Mouse (Mus musculus) Muller cell, postnatal 12 days (primary cell): ENCODE measurements around the gene Pop7.

Experiments used
- DNase-seq: peaks from one replicate; pipeline ENCODE4 v3.0.0-alpha.2; 2015; ENCODE audit errors: inconsistent ontology term

The Pop7 gene

DNA sequence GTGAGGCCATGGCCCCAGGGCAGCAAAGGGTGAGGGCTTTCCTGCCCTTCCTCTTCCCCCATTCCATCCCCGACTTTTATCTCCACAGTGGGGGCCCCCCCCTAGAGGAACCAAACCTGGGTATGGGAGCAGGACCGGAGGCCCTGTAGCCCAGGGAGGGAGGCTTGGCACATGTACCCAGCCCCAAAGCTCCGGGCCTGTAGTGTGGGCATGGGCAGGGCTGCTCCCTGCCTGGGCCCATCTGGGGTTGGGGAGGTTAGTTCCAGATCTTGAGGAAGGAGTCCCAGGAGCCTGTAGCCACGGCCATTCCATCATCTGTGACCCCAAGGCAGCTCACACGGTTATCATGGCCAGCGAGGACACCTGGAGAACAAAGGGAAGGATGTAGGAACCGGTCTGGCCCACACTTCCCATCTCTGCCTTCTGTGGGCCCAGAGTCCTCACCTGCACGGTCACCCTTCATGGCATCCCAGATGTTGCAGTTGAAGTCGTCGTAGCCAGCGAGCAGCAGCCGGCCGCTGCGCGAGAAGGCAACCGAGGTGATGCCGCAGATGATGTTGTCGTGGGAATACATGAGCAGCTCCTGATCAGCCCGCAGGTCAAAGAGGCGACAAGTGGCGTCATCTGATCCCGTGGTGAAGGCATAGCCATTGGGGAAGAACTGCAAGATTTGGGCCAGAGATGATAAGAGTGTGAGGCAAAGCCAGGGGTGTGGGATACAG lies 26.1 kb upstream of the Pop7 start:
- DNase-seq, result no peak

DNA sequence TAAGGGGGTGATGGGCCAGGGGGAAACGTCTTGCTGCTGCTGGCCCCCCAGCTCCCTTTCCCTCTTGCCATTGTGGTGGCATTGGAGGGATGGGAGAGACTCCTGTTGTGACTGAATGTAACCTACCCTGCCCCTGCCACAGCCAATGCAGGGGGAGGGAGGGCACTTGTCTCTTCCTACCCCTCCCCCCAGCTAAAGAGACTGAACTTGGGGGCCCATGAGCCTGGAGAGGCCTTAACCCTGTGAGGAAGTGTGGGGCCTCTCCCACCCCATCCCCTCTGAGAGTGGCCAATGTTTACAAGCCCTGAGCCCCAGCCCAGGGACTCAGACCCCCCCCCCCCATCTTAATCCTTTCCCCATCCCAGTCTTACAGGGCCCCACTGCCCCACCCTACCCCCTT lies 25.1 kb upstream of the Pop7 start:
- DNase-seq, result no peak

DNA sequence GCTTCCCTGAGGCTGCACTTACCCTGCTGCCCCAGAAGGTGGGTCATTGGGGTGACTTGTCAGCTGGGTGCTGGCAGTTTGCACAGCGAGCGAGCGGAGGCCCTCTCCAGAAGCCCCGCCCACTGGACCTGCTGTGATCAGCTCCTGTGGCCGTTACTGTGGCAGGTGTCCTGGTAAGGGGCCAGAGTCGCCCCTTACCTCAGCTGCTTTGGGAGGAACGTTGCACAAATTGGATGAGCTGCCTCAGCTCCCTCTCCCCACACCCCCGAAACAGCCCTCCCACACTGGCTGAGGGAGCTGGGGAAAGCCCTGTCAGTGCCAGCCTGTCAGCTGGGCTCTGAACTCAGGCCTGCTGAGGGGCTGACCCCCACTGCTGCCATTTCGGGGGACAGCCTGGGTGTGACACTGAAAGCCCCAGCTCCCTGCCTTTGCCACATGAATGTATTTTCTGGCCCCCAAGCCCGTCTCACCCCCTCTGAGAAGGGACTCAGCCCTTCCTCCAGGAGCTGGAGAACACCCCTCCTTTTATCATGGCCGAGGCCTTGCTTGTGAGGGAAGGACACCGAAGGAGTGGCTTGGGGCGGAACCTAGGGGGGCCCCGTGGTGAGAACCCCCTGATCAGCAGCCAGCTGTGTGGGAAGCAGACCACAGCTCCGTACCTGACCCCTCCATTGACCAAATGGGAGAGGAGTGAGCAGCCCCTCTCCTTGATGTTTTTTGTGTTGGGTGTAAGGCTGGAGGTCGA lies 24.0 kb upstream of the Pop7 start:
- peak; percentile 62 for DNase-seq

DNA sequence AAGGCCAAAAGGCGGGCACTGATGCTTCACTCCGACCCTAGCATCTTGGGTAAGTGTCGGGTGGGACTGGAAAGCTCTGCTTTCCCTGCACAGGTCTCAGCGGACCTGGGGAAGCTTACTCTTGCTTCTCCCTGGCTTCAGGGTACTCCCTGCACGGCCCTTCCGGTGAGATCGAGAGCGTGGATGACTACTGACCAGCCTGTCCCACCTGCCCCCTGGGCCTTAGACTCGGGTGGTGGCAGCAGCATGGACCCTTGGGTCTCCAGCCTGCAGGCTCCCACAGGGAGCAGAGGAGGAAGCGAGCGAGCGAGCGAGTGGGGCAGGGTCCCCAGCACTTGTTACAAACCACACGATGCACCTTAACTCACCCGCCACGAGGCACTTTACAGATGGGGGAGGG lies 23.2 kb upstream of the Pop7 start:
- no peak for DNase-seq

- DNase-seq, result no peak
These were observed 22.4 kb upstream of the Pop7 start for GRCm38 (mm10) chr5:137524671-137525070.

- no peak for DNase-seq
These were observed 21.9 kb upstream of the Pop7 start for GRCm38 (mm10) chr5:137524251-137524515.

- DNase-seq, result no peak
These were observed 21.3 kb upstream of the Pop7 start for GRCm38 (mm10) chr5:137523396-137524250.

- no peak for DNase-seq
These were observed 20.4 kb upstream of the Pop7 start for GRCm38 (mm10) chr5:137522711-137523110.

- DNase-seq, result no peak
These were observed 19.5 kb upstream of the Pop7 start for GRCm38 (mm10) chr5:137521861-137522260.

GRCm38 (mm10) chr5:137519691-137520550 lies 17.6 kb upstream of the Pop7 start:
- DNase-seq, result no peak

DNA sequence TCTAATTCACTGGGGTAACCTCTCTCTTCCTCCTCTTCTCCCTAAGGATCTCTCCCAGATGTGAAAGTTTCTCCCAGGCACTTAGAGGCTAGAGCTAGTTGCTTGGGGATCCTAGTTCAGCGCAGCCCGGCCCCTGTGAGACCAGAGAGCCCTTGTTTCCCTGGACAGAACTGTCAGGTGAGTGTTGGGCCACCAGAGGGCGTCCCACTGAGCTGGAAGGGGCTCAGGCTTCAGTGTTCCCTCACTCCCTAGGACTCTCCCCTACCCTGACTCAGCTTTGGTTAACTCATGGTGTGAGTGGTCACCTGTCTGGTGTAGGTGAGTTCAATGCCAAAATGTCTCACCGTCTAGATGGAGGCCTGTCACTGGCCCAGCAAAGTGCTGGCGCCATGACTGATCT lies 16.1 kb upstream of the Pop7 start, which contains the start of gene Gigyf1:
Gigyf1 (plus strand) TSS at position 113 of the 400 bp plus-strand sequence.
- no peak for DNase-seq

DNA sequence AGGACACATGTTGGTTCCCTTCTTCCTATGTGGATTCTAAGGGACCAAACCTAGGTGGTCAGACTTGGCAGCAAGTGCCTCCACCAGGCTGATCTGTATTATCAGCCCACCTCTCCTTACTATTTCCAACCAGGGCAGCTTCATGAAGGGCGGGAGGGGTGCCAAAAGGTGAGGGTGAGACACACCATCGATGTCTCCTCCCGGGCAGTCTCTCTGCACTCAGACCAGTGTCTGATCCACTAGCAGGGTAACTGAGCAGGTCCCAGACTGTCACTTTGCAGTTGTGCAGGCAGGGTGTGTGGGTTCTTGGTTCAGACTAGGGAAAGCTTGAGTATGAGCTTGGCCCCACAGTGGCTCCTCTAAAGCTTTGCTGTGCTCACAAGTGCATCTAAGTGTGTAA lies 12.5 kb upstream of the Pop7 start:
- no peak for DNase-seq

DNA sequence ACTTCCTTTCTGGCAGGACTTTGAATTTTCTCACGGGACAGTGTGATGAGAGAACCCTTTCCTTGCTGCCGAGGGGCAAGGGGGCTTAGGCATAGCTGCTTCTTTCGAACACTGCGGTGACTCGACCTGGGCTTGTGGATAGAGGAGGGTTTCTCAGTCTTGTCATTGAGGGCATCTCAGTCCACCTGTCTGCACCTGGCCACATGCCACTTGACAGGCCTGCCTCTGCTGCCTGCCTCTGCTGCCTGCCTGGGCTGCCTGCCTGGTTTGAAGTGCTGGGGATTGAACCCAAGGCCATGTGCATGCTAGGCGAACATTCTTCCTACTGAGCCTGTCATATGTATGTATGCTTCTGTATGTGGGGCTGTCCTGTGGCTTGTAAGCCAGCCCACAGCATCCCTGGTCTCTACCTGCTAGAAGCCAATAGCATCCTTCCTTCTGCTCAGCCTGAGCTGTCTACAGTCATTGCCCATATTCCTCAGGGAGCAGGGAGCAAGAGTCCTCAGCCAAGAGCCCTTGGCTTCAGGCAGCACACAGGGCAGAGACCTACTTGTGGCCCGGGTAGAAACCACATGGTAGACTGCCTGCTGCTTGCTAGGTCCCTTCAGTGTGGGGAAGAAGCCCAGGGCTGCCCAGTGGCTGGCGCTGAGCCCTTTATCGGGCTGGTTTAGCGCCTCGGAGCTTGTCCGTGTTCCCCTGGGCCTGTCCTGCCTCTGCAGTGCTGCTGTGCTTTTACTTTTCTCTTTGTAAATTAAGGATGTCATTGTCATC lies 11.8 kb upstream of the Pop7 start:
- DNase-seq, result no peak

DNA sequence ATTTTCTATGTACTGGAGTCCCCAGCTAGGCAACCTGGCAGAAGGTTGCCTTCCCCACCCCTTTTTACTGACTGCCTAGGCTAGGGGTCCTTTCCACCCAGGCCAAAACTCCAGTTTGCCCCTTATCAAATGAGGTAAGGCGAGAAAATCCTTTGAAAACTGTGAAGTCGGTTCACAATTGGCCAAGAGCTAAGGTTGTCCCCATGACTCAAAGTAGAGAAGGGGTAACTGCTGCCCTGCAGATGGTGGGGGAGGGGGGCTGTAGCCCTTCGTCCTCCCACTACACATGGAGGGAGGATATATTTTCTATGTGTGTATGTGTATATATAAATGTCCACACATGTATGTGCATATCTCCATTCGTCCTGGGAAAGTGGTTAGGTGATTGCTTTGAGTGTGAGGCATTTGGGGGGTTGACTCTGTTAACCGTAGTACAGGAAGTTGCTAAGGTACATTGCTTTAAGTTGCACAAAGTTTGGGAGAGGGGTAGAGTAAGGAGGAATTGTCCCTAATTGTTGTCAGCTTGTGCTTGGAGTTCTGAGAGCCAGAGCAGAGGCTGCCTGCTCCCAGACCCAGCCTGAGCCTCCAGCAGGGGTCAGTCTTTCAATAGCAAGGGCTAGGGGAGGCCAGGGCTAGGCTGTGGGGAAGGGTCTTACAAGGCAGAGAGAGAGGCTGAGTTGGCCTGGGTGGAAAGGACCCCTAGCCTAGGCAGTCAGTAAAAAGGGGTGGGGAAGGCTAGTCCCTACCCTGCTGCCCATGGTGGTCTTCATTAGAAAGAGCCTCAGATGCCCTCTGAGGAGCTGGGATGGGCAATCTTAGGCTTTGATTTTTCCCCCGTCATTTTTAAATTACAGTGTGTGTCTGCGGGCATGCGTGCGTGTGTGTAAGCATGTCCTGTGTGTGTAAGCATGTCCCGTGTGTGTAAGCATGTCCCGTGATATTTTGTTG lies 10.8 kb upstream of the Pop7 start:
- DNase-seq, result no peak

DNA sequence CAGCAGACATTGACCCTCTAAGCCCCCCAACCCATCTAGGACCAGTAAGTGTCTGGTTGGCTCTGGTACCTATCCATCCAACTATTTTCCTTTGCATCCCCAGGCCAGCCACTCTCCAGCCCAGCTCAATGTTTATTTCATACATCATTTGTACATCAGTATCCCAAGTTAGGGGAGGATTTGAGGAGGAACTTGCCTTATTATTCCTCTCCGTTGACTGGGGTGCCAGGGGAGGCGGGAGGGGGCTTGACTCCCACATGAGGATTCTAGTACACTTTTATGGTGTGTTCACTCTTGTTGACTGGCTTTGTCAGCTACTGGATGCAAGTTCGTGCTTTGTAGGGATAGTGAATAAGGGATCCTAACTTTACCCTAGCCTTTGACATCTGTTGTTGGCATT lies 9.4 kb upstream of the Pop7 start:
- DNase-seq, result no peak

GRCm38 (mm10) chr5:137510573-137511390 lies 8.5 kb upstream of the Pop7 start:
- DNase-seq, result peak; percentile 43

GRCm38 (mm10) chr5:137510014-137510501 lies 7.7 kb upstream of the Pop7 start:
- DNase-seq, result peak; percentile 65

GRCm38 (mm10) chr5:137504041-137504440 lies 1.7 kb upstream of the Pop7 start:
- DNase-seq, result no peak

- DNase-seq, result no peak
These were observed 371 bp upstream of the Pop7 start for GRCm38 (mm10) chr5:137502667-137503110.
